Mouse (Mus musculus): ENCODE results near the gene Smad3. TPM values are rescaled to one million over a fixed set of nuclear protein-coding genes. Genes with fewer than 3 reads are reported as not detected.

Gene Smad3
- polyA plus RNA-seq, 1 experiment = 30.2 TPM

GRCm38 (mm10) chr9:63613569-63613968 is 144.2 kb downstream of the Smad3 start:
- 3% methylated on average over 1 of the region's 1 CpGs for WGBS
- peaks cover 7% of the 10 kb centered on the region for H3K36me3 ChIP-seq (ENCODE audit: control insufficient read depth, insufficient read depth, low read length)
- H3K4me3 ChIP-seq (ENCODE audit: extremely low read depth, insufficient read depth, insufficient read length) = no peak overlapping the region
- TF ChIP-seq CTCF (IDR thresholded peaks at IDR 0.05; ENCODE audit: extremely low read depth, insufficient read depth, insufficient read length, insufficient replicate concordance) = no peak
- TF ChIP-seq POLR2A (IDR thresholded peaks at IDR 0.05; ENCODE audit: low read depth, low read length) = no peak
- no peaks in the 10 kb centered on the region for H3K27me3 ChIP-seq (ENCODE audit: control insufficient read depth, insufficient read depth, low read length)
- no peak for DNase-seq (ENCODE audit: low read depth in 1 of 2, low spot score in 2 of 2)
- peak overlapping the region; percentile 58 for H3K27ac ChIP-seq (ENCODE audit: insufficient read depth, low read length)
- peaks cover 33% of the 10 kb centered on the region for H3K4me1 ChIP-seq (ENCODE audit: control insufficient read depth, insufficient read depth, insufficient read length)

- peak overlapping the region; percentile 58 for H3K27ac ChIP-seq (ENCODE audit: insufficient read depth, low read length)
- WGBS = 61% methylated on average over 16 of the region's 16 CpGs
- no peaks in the 10 kb centered on the region for H3K27me3 ChIP-seq (ENCODE audit: control insufficient read depth, insufficient read depth, low read length)
- peaks cover 33% of the 10 kb centered on the region for H3K4me1 ChIP-seq (ENCODE audit: control insufficient read depth, insufficient read depth, insufficient read length)
- no peak overlapping the region for H3K4me3 ChIP-seq (ENCODE audit: extremely low read depth, insufficient read depth, insufficient read length)
- TF ChIP-seq POLR2A (IDR thresholded peaks at IDR 0.05; ENCODE audit: low read depth, low read length) (no peak), CTCF (IDR thresholded peaks at IDR 0.05; ENCODE audit: extremely low read depth, insufficient read depth, insufficient read length, insufficient replicate concordance) (no peak)
- no peak for DNase-seq (ENCODE audit: low read depth in 1 of 2, low spot score in 2 of 2)
- H3K36me3 ChIP-seq (ENCODE audit: control insufficient read depth, insufficient read depth, low read length) = peaks cover 9% of the 10 kb centered on the region
Observed at GRCm38 (mm10) chr9:63612565-63613515, 145.0 kb downstream of the Smad3 start.

- H3K4me1 ChIP-seq (ENCODE audit: control insufficient read depth, insufficient read depth, insufficient read length) = peaks cover 33% of the 10 kb centered on the region
- DNase-seq (ENCODE audit: low read depth in 1 of 2, low spot score in 2 of 2) = no peak
- H3K36me3 ChIP-seq (ENCODE audit: control insufficient read depth, insufficient read depth, low read length) = peaks cover 5% of the 10 kb centered on the region; the same call in 1 of the 2 replicates
- H3K27me3 ChIP-seq (ENCODE audit: control insufficient read depth, insufficient read depth, low read length) = no peaks in the 10 kb centered on the region
- TF ChIP-seq CTCF (IDR thresholded peaks at IDR 0.05; ENCODE audit: extremely low read depth, insufficient read depth, insufficient read length, insufficient replicate concordance) (no peak), POLR2A (IDR thresholded peaks at IDR 0.05; ENCODE audit: low read depth, low read length) (no peak)
- WGBS = 22% methylated on average over 5 of the region's 5 CpGs
- H3K4me3 ChIP-seq (ENCODE audit: extremely low read depth, insufficient read depth, insufficient read length) = no peak overlapping the region
- no peak overlapping the region for H3K27ac ChIP-seq (ENCODE audit: insufficient read depth, low read length)
Observed at GRCm38 (mm10) chr9:63611967-63612366, 145.8 kb downstream of the Smad3 start.

- WGBS = 9% methylated on average over 13 of the region's 13 CpGs
- Histone ChIP-seq H3K27me3 (ENCODE audit: control insufficient read depth, insufficient read depth, low read length) (no peaks in the 10 kb centered on the region), H3K36me3 (ENCODE audit: control insufficient read depth, insufficient read depth, low read length) (peaks cover 3% of the 10 kb centered on the region; the same call in 1 of the 2 replicates), H3K4me1 (ENCODE audit: control insufficient read depth, insufficient read depth, insufficient read length) (peaks cover 33% of the 10 kb centered on the region), H3K27ac (ENCODE audit: insufficient read depth, low read length) (peak overlapping the region; percentile 12), H3K4me3 (ENCODE audit: extremely low read depth, insufficient read depth, insufficient read length) (no peak overlapping the region)
- DNase-seq (ENCODE audit: low read depth in 1 of 2, low spot score in 2 of 2) = no peak
- TF ChIP-seq POLR2A (IDR thresholded peaks at IDR 0.05; ENCODE audit: low read depth, low read length) (no peak), CTCF (IDR thresholded peaks at IDR 0.05; ENCODE audit: extremely low read depth, insufficient read depth, insufficient read length, insufficient replicate concordance) (no peak)
Observed at GRCm38 (mm10) chr9:63610841-63611366, 146.9 kb downstream of the Smad3 start.

GRCm38 (mm10) chr9:63610231-63610630 is 147.6 kb downstream of the Smad3 start:
- WGBS = 78% methylated on average over 6 of the region's 6 CpGs
- peaks cover 3% of the 10 kb centered on the region; the same call in 1 of the 2 replicates for H3K36me3 ChIP-seq (ENCODE audit: control insufficient read depth, insufficient read depth, low read length)
- H3K27me3 ChIP-seq (ENCODE audit: control insufficient read depth, insufficient read depth, low read length) = no peaks in the 10 kb centered on the region
- no peak overlapping the region for H3K27ac ChIP-seq (ENCODE audit: insufficient read depth, low read length)
- TF ChIP-seq POLR2A (IDR thresholded peaks at IDR 0.05; ENCODE audit: low read depth, low read length) (no peak), CTCF (IDR thresholded peaks at IDR 0.05; ENCODE audit: extremely low read depth, insufficient read depth, insufficient read length, insufficient replicate concordance) (no peak)
- H3K4me1 ChIP-seq (ENCODE audit: control insufficient read depth, insufficient read depth, insufficient read length) = peaks cover 33% of the 10 kb centered on the region
- H3K4me3 ChIP-seq (ENCODE audit: extremely low read depth, insufficient read depth, insufficient read length) = no peak overlapping the region
- no peak for DNase-seq (ENCODE audit: low read depth in 1 of 2, low spot score in 2 of 2)

- no peak for TF ChIP-seq CTCF (IDR thresholded peaks at IDR 0.05; ENCODE audit: extremely low read depth, insufficient read depth, insufficient read length, insufficient replicate concordance)
- no peak for TF ChIP-seq POLR2A (IDR thresholded peaks at IDR 0.05; ENCODE audit: low read depth, low read length)
- peaks cover 3% of the 10 kb centered on the region; the same call in 1 of the 2 replicates for H3K36me3 ChIP-seq (ENCODE audit: control insufficient read depth, insufficient read depth, low read length)
- DNase-seq (ENCODE audit: low read depth in 1 of 2, low spot score in 2 of 2) = no peak
Observed at GRCm38 (mm10) chr9:63609776-63610175, 148.0 kb downstream of the Smad3 start.

More at GRCm38 (mm10) chr9:63609776-63610175, 148.0 kb downstream of the Smad3 start:
- Histone ChIP-seq H3K27ac (ENCODE audit: insufficient read depth, low read length) (no peak overlapping the region), H3K27me3 (ENCODE audit: control insufficient read depth, insufficient read depth, low read length) (no peaks in the 10 kb centered on the region), H3K4me3 (ENCODE audit: extremely low read depth, insufficient read depth, insufficient read length) (no peak overlapping the region), H3K4me1 (ENCODE audit: control insufficient read depth, insufficient read depth, insufficient read length) (peaks cover 33% of the 10 kb centered on the region)
- WGBS = 93% methylated on average over 2 of the region's 2 CpGs

All from spleen, adult 2 months (tissue).